ENCODE assay signal across 7 mouse cellular contexts in genomic region chr16:34343968-34344367, GRCm38 (mm10).
DNase-seq lines count a peak whose midpoint lies in the region; ATAC-seq and TF ChIP-seq lines count a peak whose summit lies in the region.

No protein-coding gene starts in this region.

- H3K9ac ChIP-seq in liver, embryonic 14.5 days (replicated peaks): no peak overlapping the region
- no peak overlapping the region for H3K9ac ChIP-seq in liver, embryonic 11.5 days (ENCODE audit: low read depth, low read length)
- H3K9ac ChIP-seq in intestine, postnatal 0 days (ENCODE audit: low read depth, low read length): no peak overlapping the region

- no peaks in the 10 kb centered on the region for H3K36me3 ChIP-seq in liver, embryonic 14.5 days (replicated peaks; ENCODE audit: control insufficient read depth, insufficient read depth, low read depth)
- H3K36me3 ChIP-seq in liver, embryonic 11.5 days (ENCODE audit: control insufficient read depth, insufficient read depth, low read length): no peaks in the 10 kb centered on the region
- H3K36me3 ChIP-seq in intestine, postnatal 0 days (ENCODE audit: control insufficient read depth, insufficient read depth): no peaks in the 10 kb centered on the region

- TF ChIP-seq EP300 in liver, embryonic 14.5 days (IDR thresholded peaks at IDR 0.05; ENCODE audit: low read depth): no peak

- TF ChIP-seq CTCF in liver, embryonic 14.5 days (IDR thresholded peaks at IDR 0.05; ENCODE audit: low read depth): peak; percentile 52
- TF ChIP-seq CTCF in intestine, postnatal 0 days (IDR thresholded peaks at IDR 0.05; ENCODE audit: low read depth): peak; percentile 82

- no peak overlapping the region for H3K27ac ChIP-seq in liver, embryonic 14.5 days
- no peak overlapping the region for H3K27ac ChIP-seq in liver, embryonic 11.5 days (ENCODE audit: low read depth, low read length)
- H3K27ac ChIP-seq in intestine, postnatal 0 days (ENCODE audit: low read depth, low read length): no peak overlapping the region

- no peak for DNase-seq in liver, embryonic 14.5 days (ENCODE audit: low read depth in 3 of 3, low spot score in 3 of 3)
- no peak for DNase-seq in liver, embryonic 11.5 days (ENCODE audit: low spot score)
- peak; percentile 42 to 81 for DNase-seq in adrenal gland, adult (ENCODE audit: inconsistent age in 2 of 2, low spot score in 1 of 2)
- peak; percentile 55 for DNase-seq in embryo, embryonic 11 days
- DNase-seq in lung, postnatal 25 days (ENCODE audit: low spot score): peak; percentile 74
- no peak for DNase-seq in thymus, adult 18-20 months

- H3K9me3 ChIP-seq in liver, embryonic 14.5 days (ENCODE audit: control insufficient read depth, low read length): no peaks in the 10 kb centered on the region
- H3K9me3 ChIP-seq in liver, embryonic 11.5 days (ENCODE audit: control insufficient read depth, low read length): no peaks in the 10 kb centered on the region
- H3K9me3 ChIP-seq in intestine, postnatal 0 days (ENCODE audit: control insufficient read depth): no peaks in the 10 kb centered on the region

- no peak for ATAC-seq in liver, embryonic 14.5 days (ENCODE audit: insufficient read depth)
- ATAC-seq in liver, embryonic 11.5 days (replicated peaks; ENCODE audit: low FRiP score): no peak
- no peak; the same call in 1 of the 2 replicates for ATAC-seq in intestine, postnatal 0 days

- H3K27me3 ChIP-seq in liver, embryonic 14.5 days (ENCODE audit: control insufficient read depth, insufficient read depth, low read length): no peaks in the 10 kb centered on the region
- no peaks in the 10 kb centered on the region for H3K27me3 ChIP-seq in liver, embryonic 11.5 days (replicated peaks; ENCODE audit: control insufficient read depth, insufficient read depth, low read length)
- no peaks in the 10 kb centered on the region for H3K27me3 ChIP-seq in intestine, postnatal 0 days (replicated peaks; ENCODE audit: control insufficient read depth, insufficient read depth, low read length)

- 50% methylated on average over 1 of the region's 1 CpGs for WGBS in liver, embryonic 14.5 days (ENCODE audit: insufficient replicate concordance)
- WGBS in liver, embryonic 11.5 days: 63% methylated on average over 1 of the region's 1 CpGs
- whole genome bisulfite sequencing in intestine, postnatal 0 days: 51% methylated on average over 1 of the region's 1 CpGs

- no peak overlapping the region for H3K4me3 ChIP-seq in liver, embryonic 14.5 days (ENCODE audit: insufficient read depth in 1 of 2, low read depth in 2 of 2, low read length in 2 of 2)
- H3K4me3 ChIP-seq in liver, embryonic 11.5 days (ENCODE audit: low read depth, low read length): no peak overlapping the region
- no peak overlapping the region for H3K4me3 ChIP-seq in intestine, postnatal 0 days (ENCODE audit: low read depth, low read length)

- H3K4me2 ChIP-seq in liver, embryonic 14.5 days (ENCODE audit: low read depth): no peak overlapping the region
- H3K4me2 ChIP-seq in liver, embryonic 11.5 days: no peak overlapping the region
- H3K4me2 ChIP-seq in intestine, postnatal 0 days (replicated peaks; ENCODE audit: low read depth): no peak overlapping the region

- H3K4me1 ChIP-seq in liver, embryonic 14.5 days (replicated peaks; ENCODE audit: control insufficient read depth in 2 of 2, insufficient read depth in 2 of 2, low read length in 1 of 2): no peaks in the 10 kb centered on the region
- no peaks in the 10 kb centered on the region; the same call in 1 of the 2 replicates for H3K4me1 ChIP-seq in liver, embryonic 11.5 days (replicated peaks; ENCODE audit: control insufficient read depth, insufficient read depth, low read length)
- 0 out of 2 replicates have a peak, but pooled peaks cover 3% of the 10 kb centered on the region for H3K4me1 ChIP-seq in intestine, postnatal 0 days (replicated peaks; ENCODE audit: control insufficient read depth, insufficient read depth, low read length)

Comparison
In these comparisons a context has a peak if more than half of its experiments do, and no peak if none do; other contexts are left out.
1. DNase-seq: peak in adrenal gland, adult (2 of 2), embryo, embryonic 11 days (single experiment) and lung, postnatal 25 days (single experiment); none in liver, embryonic 14.5 days (0 of 3), liver, embryonic 11.5 days (single experiment) and thymus, adult 18-20 months (0 of 2).